Mouse (Mus musculus): ENCODE measurements around the gene Scd3. TPM values are rescaled to one million over a fixed set of nuclear protein-coding genes. Genes with fewer than 3 reads are reported as not detected.

The Scd3 gene
- polyA plus RNA-seq, 1 experiment from 2014 or later: 0.50 TPM

- Histone ChIP-seq H3K9me3 (ENCODE audit: low read length) (no peaks in the 10 kb centered on the region), H3K9ac (replicated peaks; ENCODE audit: low read depth) (no peak overlapping the region)
Measured at GRCm38 (mm10) chr19:44225728-44226127, 22.7 kb downstream of the Scd3 start.

GRCm38 (mm10) chr19:44229776-44230175, 26.7 kb downstream of the Scd3 start:
- Histone ChIP-seq H3K4me1 (ENCODE audit: insufficient read depth, low read depth, low read length) (no peaks in the 10 kb centered on the region), H3K9me3 (ENCODE audit: low read length) (no peaks in the 10 kb centered on the region), H3K4me3 (ENCODE audit: low read depth, low read length) (no peak overlapping the region), H3K4me2 (replicated peaks; ENCODE audit: low read depth, low read length) (no peak overlapping the region), H3K27me3 (replicated peaks; ENCODE audit: insufficient read depth, low read length) (no peaks in the 10 kb centered on the region), H3K9ac (replicated peaks; ENCODE audit: low read depth) (no peak overlapping the region), H3K27ac (ENCODE audit: low read length) (no peak overlapping the region), H3K36me3 (ENCODE audit: insufficient read depth, low read length) (no peaks in the 10 kb centered on the region)
- TF ChIP-seq CTCF (IDR thresholded peaks at IDR 0.05): no peak
- TF ChIP-seq EP300 (IDR thresholded peaks at IDR 0.05): no peak
- WGBS: 59% methylated on average over 2 of the region's 2 CpGs
- DNase-seq (ENCODE audit: low spot score): no peak
- ATAC-seq: no peak

More at GRCm38 (mm10) chr19:44225728-44226127, 22.7 kb downstream of the Scd3 start:
- WGBS: 71% methylated on average over 5 of the region's 5 CpGs
- no peak overlapping the region for H3K4me2 ChIP-seq (replicated peaks; ENCODE audit: low read depth, low read length)
- no peak for ATAC-seq
- no peak for TF ChIP-seq CTCF (IDR thresholded peaks at IDR 0.05)
- TF ChIP-seq EP300 (IDR thresholded peaks at IDR 0.05): no peak
- H3K4me3 ChIP-seq (ENCODE audit: low read depth, low read length): no peak overlapping the region
- no peaks in the 10 kb centered on the region for H3K36me3 ChIP-seq (ENCODE audit: insufficient read depth, low read length)
- no peaks in the 10 kb centered on the region for H3K4me1 ChIP-seq (ENCODE audit: insufficient read depth, low read depth, low read length)
- H3K27me3 ChIP-seq (replicated peaks; ENCODE audit: insufficient read depth, low read length): no peaks in the 10 kb centered on the region
- DNase-seq (ENCODE audit: low spot score): no peak
- no peak overlapping the region for H3K27ac ChIP-seq (ENCODE audit: low read length)

- Histone ChIP-seq H3K27ac (ENCODE audit: low read length) (no peak overlapping the region), H3K4me1 (ENCODE audit: insufficient read depth, low read depth, low read length) (no peaks in the 10 kb centered on the region), H3K4me2 (replicated peaks; ENCODE audit: low read depth, low read length) (no peak overlapping the region), H3K4me3 (ENCODE audit: low read depth, low read length) (no peak overlapping the region), H3K9me3 (ENCODE audit: low read length) (no peaks in the 10 kb centered on the region), H3K27me3 (replicated peaks; ENCODE audit: insufficient read depth, low read length) (no peaks in the 10 kb centered on the region), H3K36me3 (ENCODE audit: insufficient read depth, low read length) (no peaks in the 10 kb centered on the region), H3K9ac (replicated peaks; ENCODE audit: low read depth) (no peak overlapping the region)
- DNase-seq (ENCODE audit: low spot score) (no peak), ATAC-seq (no peak)
- 73% methylated on average over 3 of the region's 3 CpGs for WGBS
- TF ChIP-seq CTCF (IDR thresholded peaks at IDR 0.05) (no peak), EP300 (IDR thresholded peaks at IDR 0.05) (no peak)
Measured at GRCm38 (mm10) chr19:44230212-44230611, 27.1 kb downstream of the Scd3 start.

- H3K27ac ChIP-seq (ENCODE audit: low read length): no peak overlapping the region
- H3K4me1 ChIP-seq (ENCODE audit: insufficient read depth, low read depth, low read length): no peaks in the 10 kb centered on the region
- H3K9ac ChIP-seq (replicated peaks; ENCODE audit: low read depth): no peak overlapping the region
- no peaks in the 10 kb centered on the region for H3K36me3 ChIP-seq (ENCODE audit: insufficient read depth, low read length)
- WGBS: 82% methylated on average over 4 of the region's 4 CpGs
- H3K4me3 ChIP-seq (ENCODE audit: low read depth, low read length): no peak overlapping the region
- H3K4me2 ChIP-seq (replicated peaks; ENCODE audit: low read depth, low read length): no peak overlapping the region
- TF ChIP-seq EP300 (IDR thresholded peaks at IDR 0.05) (peak; percentile 60), CTCF (IDR thresholded peaks at IDR 0.05) (no peak)
- ATAC-seq: no peak
- H3K9me3 ChIP-seq (ENCODE audit: low read length): no peaks in the 10 kb centered on the region
- DNase-seq (ENCODE audit: low spot score): no peak
- no peaks in the 10 kb centered on the region for H3K27me3 ChIP-seq (replicated peaks; ENCODE audit: insufficient read depth, low read length)
Measured at GRCm38 (mm10) chr19:44231608-44232151, 28.6 kb downstream of the Scd3 start.

- Histone ChIP-seq H3K27me3 (replicated peaks; ENCODE audit: insufficient read depth, low read length) (no peaks in the 10 kb centered on the region), H3K4me1 (ENCODE audit: insufficient read depth, low read depth, low read length) (no peaks in the 10 kb centered on the region), H3K4me2 (replicated peaks; ENCODE audit: low read depth, low read length) (peak overlapping the region; percentile 47), H3K9me3 (ENCODE audit: low read length) (no peaks in the 10 kb centered on the region), H3K36me3 (ENCODE audit: insufficient read depth, low read length) (no peaks in the 10 kb centered on the region), H3K4me3 (ENCODE audit: low read depth, low read length) (no peak overlapping the region), H3K27ac (ENCODE audit: low read length) (no peak overlapping the region), H3K9ac (replicated peaks; ENCODE audit: low read depth) (no peak overlapping the region)
- ATAC-seq (peak; percentile 19), DNase-seq (ENCODE audit: low spot score) (peak; percentile 8)
- TF ChIP-seq EP300 (IDR thresholded peaks at IDR 0.05) (no peak), CTCF (IDR thresholded peaks at IDR 0.05) (no peak)
- 15% methylated on average over 19 of the region's 19 CpGs for WGBS
Measured at GRCm38 (mm10) chr19:44237471-44238006, 34.5 kb downstream of the Scd3 start.

GRCm38 (mm10) chr19:44238906-44239305, 35.8 kb downstream of the Scd3 start:
- H3K9ac ChIP-seq (replicated peaks; ENCODE audit: low read depth): no peak overlapping the region
- ATAC-seq: no peak
- TF ChIP-seq EP300 (IDR thresholded peaks at IDR 0.05) (no peak), CTCF (IDR thresholded peaks at IDR 0.05) (no peak)
- 58% methylated on average over 2 of the region's 2 CpGs for WGBS
- no peaks in the 10 kb centered on the region for H3K4me1 ChIP-seq (ENCODE audit: insufficient read depth, low read depth, low read length)
- no peaks in the 10 kb centered on the region for H3K27me3 ChIP-seq (replicated peaks; ENCODE audit: insufficient read depth, low read length)
- H3K27ac ChIP-seq (ENCODE audit: low read length): no peak overlapping the region
- no peak overlapping the region for H3K4me3 ChIP-seq (ENCODE audit: low read depth, low read length)
- no peak for DNase-seq (ENCODE audit: low spot score)
- H3K4me2 ChIP-seq (replicated peaks; ENCODE audit: low read depth, low read length): no peak overlapping the region
- H3K9me3 ChIP-seq (ENCODE audit: low read length): no peaks in the 10 kb centered on the region
- no peaks in the 10 kb centered on the region for H3K36me3 ChIP-seq (ENCODE audit: insufficient read depth, low read length)
